Mouse (Mus musculus): Measurements from ENCODE around the gene Popdc3.

DNA sequence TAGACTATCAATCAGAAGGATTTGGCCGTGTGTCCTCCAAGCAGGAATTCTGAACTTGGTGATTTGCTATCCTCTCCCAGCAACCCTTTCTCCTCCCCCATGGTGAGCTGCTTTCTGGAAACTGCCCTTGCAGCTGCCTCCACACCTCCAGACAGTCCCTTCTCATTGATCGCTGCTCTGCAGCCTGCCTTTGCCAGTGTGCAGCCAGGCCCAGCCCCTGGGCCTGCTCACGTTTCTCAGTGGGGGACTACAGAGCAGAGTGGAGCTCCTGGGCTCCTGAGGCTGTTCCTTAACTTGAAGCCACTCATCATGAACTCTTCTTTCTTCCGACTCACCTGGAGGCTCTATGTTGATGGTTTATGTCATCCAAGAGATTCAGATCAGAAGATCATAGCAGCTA is 38.0 kb upstream of the Popdc3 start:
- no peak for TF ChIP-seq CTCF (conservative IDR thresholded peaks at IDR 0.05; ENCODE audit: low read length)
- TF ChIP-seq POU5F1 (IDR thresholded peaks at IDR 0.05; ENCODE audit: borderline replicate concordance, low read length) = no peak
- no peak for TF ChIP-seq NANOG (IDR thresholded peaks at IDR 0.05; ENCODE audit: borderline replicate concordance, low read length)

All from E14TG2a.4 (cell line).